Mouse (Mus musculus): ENCODE measurements around the gene 5730480H06Rik.

5730480H06Rik gene

DNA sequence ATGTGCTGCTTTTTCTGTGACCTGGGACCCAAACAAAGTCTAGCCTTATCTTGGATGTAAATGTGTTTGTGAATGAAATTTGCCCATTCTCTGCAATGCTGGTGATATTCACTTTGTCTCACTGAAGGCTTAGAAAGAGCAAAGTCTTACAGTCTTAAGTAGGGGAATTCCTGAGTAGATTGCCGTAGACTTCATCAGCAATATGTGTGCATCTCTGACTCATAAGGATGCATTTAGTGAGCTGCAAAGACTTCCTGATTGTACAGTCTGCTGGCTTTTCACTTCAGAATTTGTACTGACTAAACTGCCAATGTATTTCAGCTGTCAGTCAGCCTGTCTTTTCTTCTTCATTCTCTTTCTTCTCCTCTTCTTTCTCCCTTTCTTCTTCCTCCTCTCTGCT, 94.2 kb downstream of the 5730480H06Rik start:
- no peak for DNase-seq (ENCODE audit: low spot score in 2 of 2)

DNA sequence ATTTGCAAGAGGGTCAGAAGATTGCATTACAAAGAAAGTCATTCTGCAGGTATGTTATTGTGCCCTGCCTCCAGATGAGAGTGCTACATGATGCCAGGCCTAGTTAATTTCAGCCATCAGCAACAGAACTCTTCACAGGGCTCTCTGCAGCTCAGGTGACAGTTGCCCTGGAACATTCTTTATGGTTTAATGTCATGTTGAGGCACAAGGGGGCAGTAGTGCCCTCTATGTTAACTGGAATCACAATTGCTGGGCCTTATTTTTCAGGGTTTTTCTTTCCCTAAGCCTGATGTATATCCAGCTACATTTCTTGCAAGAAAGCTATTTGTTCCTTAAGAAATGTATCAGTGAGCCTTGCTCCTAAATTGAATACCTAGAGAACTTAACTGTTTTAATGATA, 102.7 kb downstream of the 5730480H06Rik start:
- DNase-seq (ENCODE audit: low spot score in 2 of 2), result peak in 1 of 2 experiments; percentile 1

GRCm38 (mm10) chr5:48448888-48449287, 121.1 kb downstream of the 5730480H06Rik start:
- no peak for DNase-seq (ENCODE audit: low spot score in 2 of 2)

DNA sequence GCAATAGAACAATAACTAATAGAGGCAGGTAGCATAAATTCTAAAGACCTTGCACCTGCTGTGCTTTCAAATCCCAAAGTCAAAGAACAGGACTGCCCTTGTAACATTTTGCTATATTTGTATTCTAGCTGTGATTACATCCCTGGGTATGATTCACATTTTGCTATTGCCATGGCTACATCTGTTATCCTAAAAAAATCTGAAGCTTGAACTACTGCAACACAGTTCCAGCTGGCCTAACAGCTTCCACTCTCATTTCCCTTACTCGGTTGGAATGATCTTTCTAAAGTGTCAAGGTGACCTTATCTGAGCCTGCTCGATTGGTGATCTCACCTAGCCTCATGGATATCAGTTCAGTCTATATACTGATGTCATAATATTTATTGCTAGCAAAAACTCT, 132.5 kb downstream of the 5730480H06Rik start:
- no peak for DNase-seq (ENCODE audit: low spot score in 2 of 2)

Data from urinary bladder, adult 18-20 months (tissue).